ENCODE assay signal across 9 mouse cellular contexts in the genomic region with DNA sequence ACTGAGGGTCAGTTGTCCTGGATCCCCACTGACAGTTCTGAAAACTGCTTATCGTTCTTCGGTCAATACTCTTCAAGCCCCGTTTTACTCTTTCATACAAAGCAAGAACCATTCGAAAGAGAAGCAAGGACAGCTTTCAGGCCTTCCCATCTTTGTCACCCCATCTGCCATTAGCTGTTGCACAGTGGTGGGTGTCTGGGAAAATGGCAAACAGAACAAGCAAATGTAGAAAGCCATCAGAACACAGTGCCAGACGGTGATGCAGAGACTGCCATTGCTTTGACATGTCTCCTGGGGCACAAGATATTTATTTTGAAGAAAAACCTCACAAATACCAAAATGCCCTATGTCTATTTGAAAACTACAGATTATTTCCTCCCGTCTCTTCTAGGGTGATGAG.
"Had no signal": no experiment of that assay in that cellular context is flagged by ENCODE, and none has a peak within 500 bp of the region (broad histone marks: within the 10 kb centered on the region; RNA-seq: fewer than 3 reads in every experiment).

No protein-coding gene starts in this region.

- DNase-seq: lung, adult 18-20 months; lung, embryonic 14.5 days; lung, postnatal 10 days; lung, postnatal 4 days; midbrain, embryonic 14.5 days; right cerebral cortex, postnatal 14 days; thymus, adult 2 months; thymus, postnatal 25 days; thymus, postnatal 4 days had no signal
